Comparison of ENCODE assay signal across 10 mouse cellular contexts in the genomic region with DNA sequence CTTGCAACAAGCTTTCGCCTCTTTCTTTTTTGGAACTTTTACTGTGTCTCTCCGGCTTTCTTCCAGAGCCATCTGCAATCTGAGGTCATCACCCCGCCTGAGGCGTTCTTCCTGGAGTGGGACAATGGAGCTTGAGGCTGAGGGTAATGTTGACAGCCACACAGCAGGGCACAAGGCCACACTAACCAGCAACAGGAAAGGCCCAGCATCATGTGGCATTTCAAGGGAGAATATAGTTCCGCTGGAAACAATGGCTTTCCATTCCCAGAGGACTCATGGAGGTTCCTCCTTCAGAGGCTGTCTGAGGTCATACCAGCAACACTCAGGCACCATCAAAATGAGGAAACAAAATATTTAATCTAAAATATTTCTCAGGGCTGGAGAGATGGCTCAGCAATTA. TPM values are rescaled to one million over a fixed set of nuclear protein-coding genes. Genes with fewer than 3 reads are reported as not detected.
A peak's percentile ranks its signal among the peaks of the same experiment; 100 is the strongest.
DNase-seq lines count a peak whose midpoint lies in the region; ATAC-seq lines count a peak whose summit lies in the region.
"Had no signal": no experiment of that assay in that cellular context is flagged by ENCODE, and none has a peak within 500 bp of the region (broad histone marks: within the 10 kb centered on the region; RNA-seq: fewer than 3 reads in every experiment).

No protein-coding gene starts in this region.

- H3K36me3 ChIP-seq in forebrain, embryonic 14.5 days (ENCODE audit: control insufficient read depth, insufficient read depth, low read length), result peaks cover 14% of the 10 kb centered on the region; the same call in 1 of the 2 replicates
- peaks cover 17% of the 10 kb centered on the region; the same call in 1 of the 2 replicates for H3K36me3 ChIP-seq in forebrain, embryonic 12.5 days (replicated peaks)

- peak; percentile 57 for DNase-seq in ES-CJ7 (ENCODE audit: low read depth, low spot score)
- DNase-seq in Muller cell, postnatal 12 days (ENCODE audit: inconsistent ontology term), result peak; percentile 31
- DNase-seq in heart, adult 9 months (ENCODE audit: low spot score in 2 of 2), result peak; percentile 75 to 86
- DNase-seq in kidney, postnatal 25 days, result peak; percentile 61 to 86
- DNase-seq in left cerebral cortex, postnatal 36 days (ENCODE audit: low spot score in 2 of 2), result no peak
- no peak for DNase-seq in forebrain, embryonic 14.5 days (ENCODE audit: low spot score)

- no peak overlapping the region for H3K9ac ChIP-seq in forebrain, embryonic 14.5 days (ENCODE audit: low read length)
- no peak overlapping the region for H3K9ac ChIP-seq in forebrain, embryonic 12.5 days
- H3K9ac ChIP-seq: embryonic facial prominence, embryonic 15.5 days; midbrain, embryonic 12.5 days had no signal

- no peak overlapping the region for H3K4me2 ChIP-seq in forebrain, embryonic 14.5 days (ENCODE audit: low read length)
- no peak overlapping the region for H3K4me2 ChIP-seq in forebrain, embryonic 12.5 days
- H3K4me2 ChIP-seq: embryonic facial prominence, embryonic 15.5 days; midbrain, embryonic 12.5 days had no signal

- no peak for ATAC-seq in forebrain, embryonic 14.5 days
- ATAC-seq in forebrain, embryonic 12.5 days (ENCODE audit: low FRiP score), result no peak
- ATAC-seq: intestine, postnatal 0 days had no signal

- H3K27me3 ChIP-seq in forebrain, embryonic 14.5 days (replicated peaks; ENCODE audit: control insufficient read depth, insufficient read depth, low read length), result no peaks in the 10 kb centered on the region
- no peaks in the 10 kb centered on the region for H3K27me3 ChIP-seq in forebrain, embryonic 12.5 days
- H3K27me3 ChIP-seq: embryonic facial prominence, embryonic 15.5 days; midbrain, embryonic 12.5 days had no signal

- no peak overlapping the region for H3K27ac ChIP-seq in forebrain, embryonic 14.5 days (ENCODE audit: low read depth, low read length)
- no peak overlapping the region for H3K27ac ChIP-seq in forebrain, embryonic 12.5 days
- H3K27ac ChIP-seq: embryonic facial prominence, embryonic 15.5 days; midbrain, embryonic 12.5 days had no signal

- intact Hi-C loops in left cerebral cortex, postnatal 36 days (cut with DNase I), result loop anchor here (5.0 kb wide), 1 partner anchor 44 kb away; the partner anchor contains the start of gene Epn2

- H3K4me3 ChIP-seq in forebrain, embryonic 14.5 days (ENCODE audit: low read depth, low read length), result no peak overlapping the region
- H3K4me3 ChIP-seq in forebrain, embryonic 12.5 days (replicated peaks), result no peak overlapping the region
- H3K4me3 ChIP-seq: embryonic facial prominence, embryonic 15.5 days; midbrain, embryonic 12.5 days had no signal

- no peaks in the 10 kb centered on the region; the same call in 1 of the 2 replicates for H3K4me1 ChIP-seq in forebrain, embryonic 14.5 days (ENCODE audit: control insufficient read depth, insufficient read depth, low read length)
- peaks cover 12% of the 10 kb centered on the region for H3K4me1 ChIP-seq in forebrain, embryonic 12.5 days
- H3K4me1 ChIP-seq: embryonic facial prominence, embryonic 15.5 days had no signal

- 87% methylated on average over 5 of the region's 5 CpGs for WGBS in forebrain, embryonic 14.5 days
- 85% methylated on average over 5 of the region's 5 CpGs for WGBS in forebrain, embryonic 12.5 days

- no peaks in the 10 kb centered on the region for H3K9me3 ChIP-seq in forebrain, embryonic 14.5 days (replicated peaks; ENCODE audit: control insufficient read depth, low read length)
- no peaks in the 10 kb centered on the region for H3K9me3 ChIP-seq in forebrain, embryonic 12.5 days
- H3K9me3 ChIP-seq: embryonic facial prominence, embryonic 15.5 days; midbrain, embryonic 12.5 days had no signal

RNA-seq across cellular contexts. Expression of gene B9d1, which starts 28.6 kb away (rescaled TPM):
- 10 to 100 TPM; 40.3 to 44.4 TPM for total RNA-seq in left cerebral cortex, postnatal 36 days (2021)
- polyA plus RNA-seq in forebrain, embryonic 14.5 days (2014; fragmentation: Nextera tagmentation; extraction: Ambion mirVana), result 38.9 and 55.5 TPM in 2 replicates
- 34.6 and 35.6 TPM in 2 replicates for polyA plus RNA-seq in forebrain, embryonic 12.5 days (2016; fragmentation: Nextera tagmentation; extraction: Ambion mirVana)

RNA-seq across cellular contexts. Expression of gene Mapk7, which starts 39.4 kb away (rescaled TPM):
- 10 to 100 TPM; 21.6 to 22.9 TPM for total RNA-seq in left cerebral cortex, postnatal 36 days (2021)
- 59.0 and 75.8 TPM in 2 replicates for polyA plus RNA-seq in forebrain, embryonic 14.5 days (2014; fragmentation: Nextera tagmentation; extraction: Ambion mirVana)
- 93.4 and 95.7 TPM in 2 replicates for polyA plus RNA-seq in forebrain, embryonic 12.5 days (2016; fragmentation: Nextera tagmentation; extraction: Ambion mirVana)

RNA-seq across cellular contexts. Expression of gene Epn2, which starts 45.9 kb away (rescaled TPM):
- total RNA-seq in left cerebral cortex, postnatal 36 days (2021), result 100 to 1,000 TPM; 111 to 126 TPM
- 54.3 and 72.2 TPM in 2 replicates for polyA plus RNA-seq in forebrain, embryonic 14.5 days (2014; fragmentation: Nextera tagmentation; extraction: Ambion mirVana)
- polyA plus RNA-seq in forebrain, embryonic 12.5 days (2016; fragmentation: Nextera tagmentation; extraction: Ambion mirVana), result 35.5 and 37.8 TPM in 2 replicates

RNA-seq across cellular contexts. Expression of gene Mfap4, which starts 48.3 kb away (rescaled TPM):
- 1 to 10 TPM; 2.6 to 3.3 TPM for total RNA-seq in left cerebral cortex, postnatal 36 days (2021)
- 51.6 and 65.7 TPM in 2 replicates for polyA plus RNA-seq in forebrain, embryonic 14.5 days (2014; fragmentation: Nextera tagmentation; extraction: Ambion mirVana)
- 66.9 and 69.4 TPM in 2 replicates for polyA plus RNA-seq in forebrain, embryonic 12.5 days (2016; fragmentation: Nextera tagmentation; extraction: Ambion mirVana)

Comparison
In these comparisons a context has a peak if more than half of its experiments do, and no peak if none do; other contexts are left out.
1. DNase-seq: peak in ES-CJ7 (single experiment), Muller cell, postnatal 12 days (single experiment), heart, adult 9 months (2 of 2) and kidney, postnatal 25 days (2 of 2); none in left cerebral cortex, postnatal 36 days (0 of 2) and forebrain, embryonic 14.5 days (single experiment).